Mouse (Mus musculus) myocyte (in vitro differentiated cells): ENCODE results near the gene Gm5108. TPM values are rescaled to one million over a fixed set of nuclear protein-coding genes. Genes with fewer than 3 reads are reported as not detected.

Source experiments
- H3K27me3 ChIP-seq: one replicate; pipeline ENCODE4 v1.6.1; 2011; ENCODE audit not compliant: control insufficient read depth, insufficient read depth, insufficient read length
- H3K36me3 ChIP-seq: one replicate; pipeline ENCODE4 v1.6.1; 2011; ENCODE audit not compliant: control insufficient read depth, insufficient read depth
- H3K4me2 ChIP-seq: one replicate; pipeline ENCODE4 v1.6.1; 2011; ENCODE audit warnings: low read depth, control low read depth
- H3K4me3 ChIP-seq: one replicate; pipeline ENCODE4 v1.5.1; 2011; ENCODE audit warnings: mild to moderate bottlenecking, control low read depth, moderate library complexity
- H3K79me2 ChIP-seq: one replicate; pipeline ENCODE4 v1.6.1; 2011; ENCODE audit not compliant: control insufficient read depth, insufficient read depth
- H3ac ChIP-seq: one replicate; pipeline ENCODE4 v1.6.1; 2011; ENCODE audit not compliant: control insufficient read depth, insufficient read length
- CEBPB ChIP-seq: IDR thresholded peaks from 2 replicates; pipeline ENCODE4 v1.6.1; 2011; ENCODE audit warnings: mild to moderate bottlenecking, moderate library complexity; ENCODE audit not compliant: poor library complexity, insufficient read depth, severe bottlenecking
- E2F4 ChIP-seq: IDR thresholded peaks from one replicate; pipeline ENCODE4 v1.6.1; 2011; ENCODE audit warnings: mild to moderate bottlenecking, control low read depth, moderate library complexity; ENCODE audit not compliant: insufficient read depth
- MAX ChIP-seq: IDR thresholded peaks from one replicate; pipeline ENCODE4 v1.6.1; 2011; ENCODE audit warnings: low read depth, mild to moderate bottlenecking, control low read depth
- MYOD1 ChIP-seq, 3 experiments: IDR thresholded peaks; one replicate each; pipeline ENCODE4 v1.6.1; 2011; ENCODE audit warnings: control low read depth in 2 of 3, low read depth in 2 of 3, mild to moderate bottlenecking in 2 of 3, moderate library complexity in 1 of 3; ENCODE audit not compliant: insufficient read length in 2 of 3, control insufficient read depth in 1 of 3
- MYOG ChIP-seq, 3 experiments: IDR thresholded peaks; one replicate each; pipeline ENCODE4 v1.6.1; 2011; ENCODE audit warnings: control low read depth in 2 of 3, low read depth in 2 of 3, mild to moderate bottlenecking in 2 of 3; ENCODE audit not compliant: insufficient read length in 2 of 3, control insufficient read depth in 1 of 3, insufficient read depth in 1 of 3
- POLR2A ChIP-seq: IDR thresholded peaks from one replicate; pipeline ENCODE4 v1.6.1; 2011; ENCODE audit warnings: low read depth, mild to moderate bottlenecking, control low read depth, moderate library complexity; ENCODE audit not compliant: insufficient read length
- POLR2AphosphoS2 ChIP-seq: IDR thresholded peaks from one replicate; pipeline ENCODE4 v1.6.1; 2011; ENCODE audit warnings: low read depth, control low read depth; ENCODE audit not compliant: insufficient read length
- REST ChIP-seq: IDR thresholded peaks from one replicate; pipeline ENCODE4 v1.6.1; 2011; ENCODE audit warnings: mild to moderate bottlenecking, control low read depth, moderate library complexity; ENCODE audit not compliant: insufficient read depth, insufficient read length
- SRF ChIP-seq: IDR thresholded peaks from one replicate; pipeline ENCODE4 v1.6.1; 2011; ENCODE audit warnings: low read depth; ENCODE audit not compliant: control insufficient read depth, insufficient read length
- TCF12 ChIP-seq: IDR thresholded peaks from one replicate; pipeline ENCODE4 v1.6.1; 2011; ENCODE audit warnings: mild to moderate bottlenecking, control low read depth; ENCODE audit not compliant: poor library complexity, insufficient read depth, severe bottlenecking
- TCF3 ChIP-seq: IDR thresholded peaks from one replicate; pipeline ENCODE4 v1.6.1; 2011; ENCODE audit warnings: low read depth, control low read depth; ENCODE audit not compliant: insufficient read length
- USF1 ChIP-seq: IDR thresholded peaks from one replicate; pipeline ENCODE4 v1.6.1; 2011; ENCODE audit warnings: low read depth, mild to moderate bottlenecking, control low read depth, moderate library complexity
- polyA plus RNA-seq: library from polyadenylated mRNA; unstranded; fragments of >200 nt; fragmentation: generic; extraction: Trizol; gene quantifications from one replicate; pipeline ENCODE4 v1.2.1, GENCODE M21; 2012; ENCODE audit warnings: missing spikeins

Gene Gm5108
- polyA plus RNA-seq, 1 experiment = not detected

- TF ChIP-seq MYOG (IDR thresholded peaks at IDR 0.05; ENCODE audit: control insufficient read depth in 1 of 3, insufficient read depth in 1 of 3, insufficient read length in 2 of 3, low read depth in 2 of 3) (no peak), CEBPB (no peak), USF1 (no peak), MYOD1 (IDR thresholded peaks at IDR 0.05; ENCODE audit: control insufficient read depth in 1 of 3, insufficient read length in 2 of 3, low read depth in 2 of 3) (no peak), E2F4 (no peak), POLR2A (no peak)
- no peaks in the 10 kb centered on the region for H3K36me3 ChIP-seq
- no peaks in the 10 kb centered on the region for H3K27me3 ChIP-seq
- no peaks in the 10 kb centered on the region for H3K79me2 ChIP-seq
- H3K4me3 ChIP-seq = no peak overlapping the region
- H3ac ChIP-seq = no peak overlapping the region
- no peak overlapping the region for H3K4me2 ChIP-seq
These were observed 71.1 kb downstream of the Gm5108 start for GRCm38 (mm10) chr5:68012618-68013017.

DNA sequence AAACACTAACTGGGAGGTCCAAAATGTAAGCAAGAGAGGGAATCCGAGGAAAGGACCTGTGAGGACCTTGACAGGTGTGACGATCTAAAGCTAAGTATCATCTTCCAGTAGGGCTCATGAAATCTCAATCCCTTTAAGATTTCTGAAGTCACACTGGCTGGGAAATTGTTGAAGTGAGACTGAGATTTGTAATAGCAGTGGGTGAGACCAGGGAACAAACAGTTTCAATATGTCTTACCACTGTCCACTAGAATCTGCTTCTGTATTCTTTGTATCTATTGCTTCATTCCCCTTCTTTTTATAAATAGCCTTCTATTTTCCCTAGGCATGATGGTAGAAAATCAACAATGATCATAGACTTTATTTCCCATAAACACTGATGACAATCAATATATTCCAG is 79.4 kb downstream of the Gm5108 start:
- H3K4me3 ChIP-seq = no peak overlapping the region
- no peak overlapping the region for H3ac ChIP-seq
- H3K36me3 ChIP-seq = no peaks in the 10 kb centered on the region
- no peaks in the 10 kb centered on the region for H3K27me3 ChIP-seq
- TF ChIP-seq TCF12 (no peak), POLR2A (no peak), TCF3 (no peak), CEBPB (no peak), MYOG (IDR thresholded peaks at IDR 0.05; ENCODE audit: control insufficient read depth in 1 of 3, insufficient read depth in 1 of 3, insufficient read length in 2 of 3, low read depth in 2 of 3) (no peak), POLR2AphosphoS2 (no peak), USF1 (no peak), REST (no peak), MAX (no peak), E2F4 (no peak), SRF (no peak), MYOD1 (IDR thresholded peaks at IDR 0.05; ENCODE audit: control insufficient read depth in 1 of 3, insufficient read length in 2 of 3, low read depth in 2 of 3) (no peak)
- H3K4me2 ChIP-seq = no peak overlapping the region
- H3K79me2 ChIP-seq = no peaks in the 10 kb centered on the region

Other genes with a start within 250 kb of the Gm5108 start
- 0.02 TPM for gene Atp8a1, start 94.2 kb upstream of the Gm5108 start, polyA plus RNA-seq
- gene Gm21905, start 4.8 kb downstream of the Gm5108 start, polyA plus RNA-seq = not detected
- not detected for gene Grxcr1, start 90.2 kb downstream of the Gm5108 start, polyA plus RNA-seq